Mouse (Mus musculus) MEL (cell line): ENCODE results near the gene Umad1.

Experiments used
- CTCF ChIP-seq, 3 experiments: IDR thresholded peaks in 2 of 3; conservative IDR thresholded peaks in 1 of 3; 2 replicates each; pipeline ENCODE4 v1.5.1; 2011 to 2012; ENCODE audit warnings: low read length in 3 of 3, low read depth in 2 of 3, mild to moderate bottlenecking in 2 of 3, improper control_type of control experiment in 1 of 3, inconsistent platforms in 1 of 3, mixed read lengths in 1 of 3, moderate library complexity in 1 of 3; ENCODE audit not compliant: control insufficient read depth in 1 of 3, insufficient read depth in 1 of 3, poor library complexity in 1 of 3, severe bottlenecking in 1 of 3
- ELF1 ChIP-seq: IDR thresholded peaks from 2 replicates; pipeline ENCODE4 v1.6.1; 2014; ENCODE audit warnings: low read depth, mild to moderate bottlenecking, inconsistent platforms, low read length, improper control_type of control experiment, moderate library complexity
- GATA1 ChIP-seq: IDR thresholded peaks from 2 replicates; pipeline ENCODE4 v1.6.1; 2011; ENCODE audit warnings: low read depth, low read length, improper control_type of control experiment
- KAT2A ChIP-seq: conservative IDR thresholded peaks from 2 replicates; pipeline ENCODE4 v1.6.1; 2012; ENCODE audit warnings: low read depth, low read length, improper control_type of control experiment, inconsistent platforms
- SIN3A ChIP-seq: IDR thresholded peaks from 2 replicates; pipeline ENCODE4 v1.6.1; 2012; ENCODE audit warnings: low read length, improper control_type of control experiment, inconsistent platforms
- TBP ChIP-seq: IDR thresholded peaks from 2 replicates; pipeline ENCODE4 v1.8.0; 2011; ENCODE audit warnings: low read depth, low read length, improper control_type of control experiment
- USF1 ChIP-seq: IDR thresholded peaks from 2 replicates; pipeline ENCODE4 v1.6.1; 2014; ENCODE audit warnings: low read depth, mild to moderate bottlenecking, inconsistent platforms, low read length, improper control_type of control experiment, moderate library complexity

DNA sequence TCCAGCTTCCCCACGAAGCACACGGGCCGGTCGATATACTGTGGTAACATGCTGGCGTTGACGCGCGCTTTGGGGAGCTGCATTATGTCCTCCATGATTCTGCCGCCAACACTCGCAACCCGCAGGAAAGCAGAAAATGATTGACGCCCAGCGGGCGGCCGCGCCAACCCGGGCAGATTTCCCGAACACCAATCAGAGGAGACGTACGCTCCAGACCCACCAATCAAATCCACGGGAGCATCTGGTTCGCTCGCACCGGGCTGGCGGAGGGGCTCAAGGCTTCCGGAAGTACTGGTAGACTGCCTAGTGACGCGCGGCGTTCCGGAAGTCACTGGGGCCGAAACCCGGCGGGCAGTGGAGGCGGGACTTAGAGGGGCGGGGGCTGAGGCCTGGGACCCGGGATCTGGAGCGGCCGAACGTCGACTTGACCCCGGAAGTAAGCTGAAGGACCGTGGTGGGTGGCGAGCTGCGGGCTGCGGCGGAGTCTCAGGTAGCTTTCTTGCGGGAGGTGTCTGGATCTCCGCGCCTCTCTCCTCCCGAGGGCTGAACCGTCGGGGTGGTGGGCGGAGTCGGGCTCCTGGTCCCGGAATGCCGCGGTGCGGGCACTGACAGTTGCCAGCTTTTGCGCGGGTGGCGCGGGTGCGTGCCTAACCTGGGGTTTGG is at the start of gene Umad1, which contains the start of the genes Rpa3 and Gm45062:
- TF ChIP-seq CTCF (IDR thresholded peaks at IDR 0.05 in 2 of 3, conservative IDR thresholded peaks at IDR 0.05 in 1 of 3; ENCODE audit: control insufficient read depth in 1 of 3, insufficient read depth in 1 of 3, low read depth in 2 of 3, low read length in 3 of 3, poor library complexity in 1 of 3, severe bottlenecking in 1 of 3), result no peak
- peak; percentile 95 for TF ChIP-seq ELF1
- TF ChIP-seq USF1, result no peak
- TF ChIP-seq GATA1, result no peak
- TF ChIP-seq TBP, result peak; percentile 69; the same call in 1 of the 2 replicates
- peak; percentile 86 for TF ChIP-seq SIN3A
- peak; percentile 43; the same call in 1 of the 2 replicates for TF ChIP-seq KAT2A
